Mouse (Mus musculus) embryonic fibroblast, embryonic 13.5 days (primary cell): Measurements from ENCODE around the gene Cacna1d.

ENCODE experiments used
- CTCF ChIP-seq: IDR thresholded peaks from 2 replicates; pipeline ENCODE4 v1.5.1; 2011; ENCODE audit warnings: mild to moderate bottlenecking, control low read depth, low read length, moderate library complexity, borderline replicate concordance; ENCODE audit not compliant: insufficient read depth
- POLR2A ChIP-seq: IDR thresholded peaks from 2 replicates; pipeline ENCODE4 v1.6.1; 2011; ENCODE audit warnings: low read depth, mild to moderate bottlenecking, control low read depth, low read length, moderate library complexity

GRCm38 (mm10) chr14:30284446-30284845 lies 206.8 kb downstream of the Cacna1d start:
- TF ChIP-seq CTCF = no peak
- no peak for TF ChIP-seq POLR2A
